Mouse (Mus musculus): ENCODE data around the gene A930002H24Rik.

DNA sequence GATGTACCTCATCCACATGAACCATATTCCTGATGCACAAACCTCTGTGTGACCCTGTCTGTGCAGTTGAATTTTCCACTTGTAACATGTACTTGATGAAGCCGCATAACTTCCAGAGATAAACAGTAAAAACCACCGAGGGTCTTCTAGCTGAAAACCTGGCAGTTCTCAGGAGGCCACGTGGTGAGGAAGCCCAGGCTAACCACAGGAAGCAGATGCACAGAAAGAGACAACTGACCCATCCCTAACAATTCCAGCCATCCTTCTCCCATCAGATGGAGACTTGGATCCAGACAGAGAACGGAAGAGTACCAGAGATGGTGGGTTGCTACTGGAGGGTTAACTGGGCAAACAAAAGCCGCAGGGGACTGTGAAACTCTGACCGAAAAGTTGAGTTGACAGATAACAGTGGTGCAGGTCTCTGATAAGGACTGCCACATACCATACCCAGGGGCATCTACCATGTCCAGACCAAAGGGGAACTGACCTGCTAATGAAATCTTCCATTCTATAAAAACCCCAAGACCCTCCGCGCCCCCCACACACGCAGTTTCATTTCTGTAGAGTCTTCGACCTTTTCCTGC, 45.1 kb downstream of the A930002H24Rik start:
- TF ChIP-seq CTCF (conservative IDR thresholded peaks at IDR 0.05 in 1 of 2, IDR thresholded peaks at IDR 0.05 in 1 of 2; ENCODE audit: low read depth in 2 of 2, low read length in 2 of 2) (no peak), NRF1 (IDR thresholded peaks at IDR 0.05; ENCODE audit: low read depth, low read length) (no peak), POLR2A (IDR thresholded peaks at IDR 0.05; ENCODE audit: low read depth, low read length) (no peak), MAX (IDR thresholded peaks at IDR 0.05; ENCODE audit: low read length) (no peak), ZC3H11A (IDR thresholded peaks at IDR 0.05; ENCODE audit: low read depth, low read length) (no peak), EP300 (IDR thresholded peaks at IDR 0.05; ENCODE audit: low read length) (no peak)

All from CH12.LX (cell line).